ENCODE assay signal across 17 mouse cellular contexts in the genomic region with DNA sequence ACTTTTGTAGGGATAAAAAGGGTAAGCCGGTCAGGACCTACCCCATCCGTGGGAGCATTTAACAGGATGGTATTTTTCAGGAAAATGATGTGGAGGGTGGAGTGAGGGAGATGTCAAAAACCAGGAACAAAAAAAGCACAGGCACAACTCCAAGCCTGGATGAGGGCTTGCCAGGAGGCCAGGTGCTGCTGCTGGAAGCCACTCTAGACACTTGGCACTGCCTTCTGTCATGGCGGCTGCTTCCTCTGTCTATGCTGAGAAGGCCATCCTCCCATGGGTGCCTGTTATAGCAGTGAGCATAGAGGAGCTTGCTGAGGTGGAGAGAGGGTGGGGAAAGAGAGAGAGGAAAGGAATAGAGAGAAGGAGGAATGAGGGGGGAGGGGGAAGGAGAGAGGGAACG.
DNase-seq lines count a peak whose midpoint lies in the region; ATAC-seq and TF ChIP-seq lines count a peak whose summit lies in the region.
"Had no signal": no experiment of that assay in that cellular context is flagged by ENCODE, and none has a peak within 500 bp of the region (broad histone marks: within the 10 kb centered on the region; RNA-seq: fewer than 3 reads in every experiment).

No protein-coding gene starts in this region.

- H3K4me2 ChIP-seq in forebrain, postnatal 0 days (ENCODE audit: low read depth), result no peak overlapping the region
- no peak overlapping the region for H3K4me2 ChIP-seq in forebrain, embryonic 13.5 days
- H3K4me2 ChIP-seq: embryonic facial prominence, embryonic 15.5 days; hindbrain, embryonic 15.5 days; limb, embryonic 15.5 days; midbrain, embryonic 15.5 days had no signal

- DNase-seq in forebrain, postnatal 0 days, result peak; percentile 56
- peak; percentile 7 to 47 for DNase-seq in layer of hippocampus, adult 18-20 months (ENCODE audit: low spot score in 2 of 2)
- DNase-seq in layer of hippocampus, adult 9-10 months (ENCODE audit: low spot score), result no peak
- peak; percentile 85 for DNase-seq in cerebellum, adult 8-10 months
- DNase-seq in layer of hippocampus, adult 9-11 months, result peak; percentile 28
- no peak for DNase-seq in spleen, postnatal 4 days (ENCODE audit: low spot score in 2 of 2)
- no peak for DNase-seq in retina, embryonic 14.5 days (ENCODE audit: low spot score)
- DNase-seq: kidney, adult 18-20 months; kidney, postnatal 14 days; lung, adult 18-20 months; thymus, adult 18-20 months had no signal

- H3K27ac ChIP-seq in forebrain, postnatal 0 days (ENCODE audit: low read depth, low read length), result no peak overlapping the region
- H3K27ac ChIP-seq in forebrain, embryonic 13.5 days, result no peak overlapping the region
- H3K27ac ChIP-seq: embryonic facial prominence, embryonic 15.5 days; hindbrain, embryonic 15.5 days; limb, embryonic 15.5 days; midbrain, embryonic 15.5 days had no signal

- H3K9me3 ChIP-seq in forebrain, postnatal 0 days (ENCODE audit: low read length), result no peaks in the 10 kb centered on the region
- no peaks in the 10 kb centered on the region for H3K9me3 ChIP-seq in forebrain, embryonic 13.5 days (replicated peaks)
- H3K9me3 ChIP-seq: embryonic facial prominence, embryonic 15.5 days; hindbrain, embryonic 15.5 days; limb, embryonic 15.5 days; midbrain, embryonic 15.5 days had no signal

- 0 out of 2 replicates have a peak, but pooled peaks have one; percentile 34 for ATAC-seq in forebrain, postnatal 0 days
- no peak; the same call in 1 of the 2 replicates for ATAC-seq in forebrain, embryonic 13.5 days
- ATAC-seq: activated CD4-positive, CD25-positive, alpha-beta regulatory T cell, adult 4 months; midbrain, embryonic 15.5 days had no signal

- H3K36me3 ChIP-seq in forebrain, postnatal 0 days (ENCODE audit: insufficient read depth), result no peaks in the 10 kb centered on the region
- no peaks in the 10 kb centered on the region for H3K36me3 ChIP-seq in forebrain, embryonic 13.5 days (ENCODE audit: poor library complexity, severe bottlenecking)
- H3K36me3 ChIP-seq: embryonic facial prominence, embryonic 15.5 days; hindbrain, embryonic 15.5 days; limb, embryonic 15.5 days; midbrain, embryonic 15.5 days had no signal

- H3K27me3 ChIP-seq in forebrain, postnatal 0 days (ENCODE audit: insufficient read depth, low read length), result peaks cover 4% of the 10 kb centered on the region; the same call in 1 of the 2 replicates
- peaks cover 11% of the 10 kb centered on the region for H3K27me3 ChIP-seq in forebrain, embryonic 13.5 days

- TF ChIP-seq CTCF in forebrain, postnatal 0 days (IDR thresholded peaks at IDR 0.05; ENCODE audit: low read depth), result no peak

- no peak overlapping the region for H3K4me3 ChIP-seq in forebrain, postnatal 0 days (ENCODE audit: low read depth, low read length)
- H3K4me3 ChIP-seq in forebrain, embryonic 13.5 days, result no peak overlapping the region
- H3K4me3 ChIP-seq: embryonic facial prominence, embryonic 15.5 days; hindbrain, embryonic 15.5 days; limb, embryonic 15.5 days; midbrain, embryonic 15.5 days had no signal

- no peak overlapping the region for H3K9ac ChIP-seq in forebrain, postnatal 0 days
- no peak overlapping the region for H3K9ac ChIP-seq in forebrain, embryonic 13.5 days
- H3K9ac ChIP-seq: embryonic facial prominence, embryonic 15.5 days; hindbrain, embryonic 15.5 days; limb, embryonic 15.5 days; midbrain, embryonic 15.5 days had no signal

- peaks cover 6% of the 10 kb centered on the region; the same call in 1 of the 2 replicates for H3K4me1 ChIP-seq in forebrain, postnatal 0 days (ENCODE audit: insufficient read depth)
- H3K4me1 ChIP-seq in forebrain, embryonic 13.5 days, result peaks cover 7% of the 10 kb centered on the region
- H3K4me1 ChIP-seq: embryonic facial prominence, embryonic 15.5 days; limb, embryonic 15.5 days had no signal

- 62% methylated on average over 4 of the region's 4 CpGs for whole genome bisulfite sequencing in forebrain, postnatal 0 days
- 83% methylated on average over 4 of the region's 4 CpGs for WGBS in forebrain, embryonic 13.5 days

Comparison
In these comparisons a context has a peak if more than half of its experiments do, and no peak if none do; other contexts are left out.
1. DNase-seq: peak in forebrain, postnatal 0 days (single experiment), layer of hippocampus, adult 18-20 months (2 of 2), cerebellum, adult 8-10 months (single experiment) and layer of hippocampus, adult 9-11 months (single experiment); none in layer of hippocampus, adult 9-10 months (single experiment), spleen, postnatal 4 days (0 of 2) and retina, embryonic 14.5 days (single experiment).